Mouse (Mus musculus): ENCODE results near the gene Olfr131.

DNA sequence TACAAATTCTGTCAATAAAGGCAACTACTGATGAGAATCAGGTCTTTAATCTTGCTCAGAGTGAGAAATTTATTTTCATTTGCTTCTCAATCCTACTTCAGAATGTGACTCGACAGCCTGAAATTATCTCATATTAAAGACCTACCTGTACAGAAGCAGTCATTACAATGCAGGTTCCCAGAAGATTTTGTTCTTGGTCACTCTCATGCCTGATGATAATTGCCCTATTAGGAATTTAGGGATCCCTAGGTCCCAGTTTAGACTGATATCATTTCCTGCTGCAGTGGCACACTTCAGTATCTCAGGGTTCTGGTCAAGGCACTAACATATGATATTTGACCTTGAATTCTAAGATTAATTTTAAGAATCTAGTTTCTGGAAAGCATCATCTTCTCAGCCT, 24.9 kb downstream of the Olfr131 start, which contains the start of gene Olfr130:
- no peak for TF ChIP-seq CTCF (IDR thresholded peaks at IDR 0.05; ENCODE audit: control insufficient read depth, insufficient read depth, insufficient read length)
- no peak for TF ChIP-seq MAX (IDR thresholded peaks at IDR 0.05)

Measured in C2C12 (cell line).